Mouse (Mus musculus) lung, postnatal 4 days (tissue): ENCODE measurements around the gene Btc.
A peak's percentile ranks its signal among the peaks of the same experiment; 100 is the strongest.

Experiments
- DNase-seq, 2 experiments: peaks; one replicate each; pipeline ENCODE4 v3.0.0; 2021

Gene Btc

DNA sequence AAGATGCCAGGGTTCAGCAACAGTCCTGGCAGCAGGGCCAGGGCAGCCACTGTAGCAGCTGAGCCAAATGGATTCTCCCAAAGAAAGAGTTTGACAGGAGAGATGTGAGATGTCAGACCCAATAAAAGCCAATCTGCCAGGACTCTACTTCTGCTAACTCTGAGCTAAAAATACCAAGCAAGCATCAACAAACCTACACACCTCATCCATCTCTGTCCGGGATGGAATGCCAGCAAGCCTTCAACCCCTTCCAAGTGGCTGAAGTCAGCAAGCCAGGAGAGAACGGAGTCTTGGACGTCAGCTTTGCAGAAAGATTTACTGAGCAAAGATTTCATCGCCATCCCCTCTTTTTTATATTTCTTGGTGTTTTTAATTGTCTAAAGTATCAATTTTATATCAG, 88.8 kb downstream of the Btc start:
- peak; percentile 11 to 31 for DNase-seq

DNA sequence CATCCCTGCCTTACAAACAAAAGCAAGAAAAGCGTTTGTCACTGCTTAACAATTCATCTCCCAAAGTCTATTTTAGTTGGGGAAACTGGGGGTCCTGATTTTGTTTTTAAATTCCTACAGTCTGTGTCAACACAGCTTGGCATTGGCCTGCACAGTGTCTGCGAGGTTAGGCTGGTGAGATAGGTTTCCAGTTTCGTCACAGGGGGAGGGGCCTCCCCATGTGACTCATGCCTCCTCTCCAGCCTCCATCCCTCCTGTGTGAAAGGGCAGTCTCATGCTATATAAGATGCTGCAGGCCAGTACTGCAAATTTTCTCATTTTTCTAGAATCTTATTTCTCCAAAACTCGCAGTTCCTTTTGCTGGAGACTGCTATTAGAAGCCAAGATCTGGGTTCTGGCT, 91.0 kb downstream of the Btc start:
- DNase-seq: no peak

- no peak for DNase-seq
These were observed 94.2 kb downstream of the Btc start for GRCm38 (mm10) chr5:91308576-91308975.

GRCm38 (mm10) chr5:91307907-91308306, 94.9 kb downstream of the Btc start:
- DNase-seq: peak in 1 of 2 experiments; percentile 52
